Mouse (Mus musculus) erythroblast, embryonic 14.5 days (primary cell): ENCODE measurements around the gene C2cd2l.

Experiments used
- GATA1 ChIP-seq: IDR thresholded peaks from 2 replicates; pipeline ENCODE4 v1.6.1; 2012; ENCODE audit warnings: low read length, inconsistent platforms, mixed read lengths
- TAL1 ChIP-seq: IDR thresholded peaks from 3 replicates; pipeline ENCODE4 v1.6.1; 2012; ENCODE audit warnings: low read length, inconsistent platforms, mixed read lengths

GRCm38 (mm10) chr9:44320799-44321133 lies 681 bp upstream of the C2cd2l start:
- TF ChIP-seq GATA1: no peak
- no peak for TF ChIP-seq TAL1
